Mouse (Mus musculus) spleen, adult 2 months (tissue): Measurements from ENCODE around the gene Zfp512b. TPM values are rescaled to one million over a fixed set of nuclear protein-coding genes. Genes with fewer than 3 reads are reported as not detected.
A peak's percentile ranks its signal among the peaks of the same experiment; 100 is the strongest.

Experiments used
- DNase-seq, 2 experiments: peaks; one replicate each; pipeline versions ENCODE4 v3.0.0 to v3.0.0-alpha.2; 2012 to 2021; ENCODE audit warnings: low spot score in 2 of 2, low read depth in 1 of 2
- H3K27ac ChIP-seq: fragments of 200-500 bp; 2 replicates; pipeline ENCODE4 v1.5.1; 2012; ENCODE audit warnings: low read length, inconsistent platforms; ENCODE audit not compliant: insufficient read depth
- H3K27me3 ChIP-seq: fragments of 200-500 bp; 2 replicates; pipeline ENCODE4 v1.6.1; 2012; ENCODE audit warnings: mild to moderate bottlenecking, moderate library complexity, low read length, inconsistent platforms; ENCODE audit not compliant: control insufficient read depth, insufficient read depth
- H3K36me3 ChIP-seq: fragments of 200-500 bp; 2 replicates; pipeline ENCODE4 v1.6.1; 2012; ENCODE audit warnings: mild to moderate bottlenecking, low read length, inconsistent platforms; ENCODE audit not compliant: control insufficient read depth, insufficient read depth
- H3K4me1 ChIP-seq: fragments of 200-500 bp; 2 replicates; pipeline ENCODE4 v1.6.1; 2011; ENCODE audit warnings: inconsistent platforms; ENCODE audit not compliant: control insufficient read depth, insufficient read depth, insufficient read length
- H3K4me3 ChIP-seq: fragments of 200-500 bp; 2 replicates; pipeline ENCODE4 v1.5.1; 2011; ENCODE audit warnings: mild to moderate bottlenecking, inconsistent platforms; ENCODE audit not compliant: insufficient read depth, insufficient read length; ENCODE audit errors: extremely low read depth
- CTCF ChIP-seq: fragments of 200-500 bp; IDR thresholded peaks from 2 replicates; pipeline ENCODE4 v1.5.1; 2011; ENCODE audit warnings: mild to moderate bottlenecking, inconsistent platforms; ENCODE audit not compliant: insufficient read depth, insufficient read length, insufficient replicate concordance; ENCODE audit errors: extremely low read depth
- POLR2A ChIP-seq: fragments of 200-500 bp; IDR thresholded peaks from 2 replicates; pipeline ENCODE4 v1.6.1; 2011; ENCODE audit warnings: low read depth, low read length, inconsistent platforms
- WGBS: fragments of 180-500 bp; shearing (Covaris S2); methylation state at CpG from one replicate; pipeline ENCODE4 v1.1.7; 2018; 5-methylcytosine and 5-hydroxymethylcytosine counted together
- polyA plus RNA-seq: library from polyadenylated mRNA; depleted of rRNA; stranded (reverse); fragments of >200 nt; gene quantifications from 2 replicates; pipeline ENCODE4 v1.2.3, GENCODE M21; 2012

Gene Zfp512b
- polyA plus RNA-seq, 1 experiment: 32.3 TPM

DNA sequence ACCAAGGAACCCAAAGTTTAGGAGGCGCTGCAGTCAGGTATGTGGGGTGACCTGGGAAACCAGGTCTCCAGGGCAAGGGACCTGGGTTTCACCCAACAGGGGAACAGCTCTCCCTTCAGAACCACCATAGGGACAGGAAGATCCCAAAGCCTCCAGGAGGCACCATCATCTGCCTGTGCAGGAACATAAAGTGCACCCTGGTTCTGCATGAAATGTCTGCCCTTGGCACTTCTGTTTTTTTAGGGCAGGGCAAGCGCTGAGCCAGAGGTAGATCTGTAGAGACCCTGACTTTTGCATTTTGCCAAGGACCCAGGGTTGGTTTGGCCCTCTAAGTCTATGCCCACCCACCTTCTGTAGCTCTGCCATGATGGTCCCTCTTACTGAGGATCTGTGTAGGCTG, 10.2 kb downstream of the Zfp512b start:
- peaks cover 3% of the 10 kb centered on the region; the same call in 1 of the 2 replicates for H3K4me1 ChIP-seq
- H3K27me3 ChIP-seq: no peaks in the 10 kb centered on the region
- peaks cover 11% of the 10 kb centered on the region for H3K36me3 ChIP-seq
- no peak overlapping the region for H3K4me3 ChIP-seq
- no peak for DNase-seq
- H3K27ac ChIP-seq: no peak overlapping the region
- WGBS: 78% methylated on average over 2 of the region's 2 CpGs
- TF ChIP-seq POLR2A (no peak), CTCF (no peak)

DNA sequence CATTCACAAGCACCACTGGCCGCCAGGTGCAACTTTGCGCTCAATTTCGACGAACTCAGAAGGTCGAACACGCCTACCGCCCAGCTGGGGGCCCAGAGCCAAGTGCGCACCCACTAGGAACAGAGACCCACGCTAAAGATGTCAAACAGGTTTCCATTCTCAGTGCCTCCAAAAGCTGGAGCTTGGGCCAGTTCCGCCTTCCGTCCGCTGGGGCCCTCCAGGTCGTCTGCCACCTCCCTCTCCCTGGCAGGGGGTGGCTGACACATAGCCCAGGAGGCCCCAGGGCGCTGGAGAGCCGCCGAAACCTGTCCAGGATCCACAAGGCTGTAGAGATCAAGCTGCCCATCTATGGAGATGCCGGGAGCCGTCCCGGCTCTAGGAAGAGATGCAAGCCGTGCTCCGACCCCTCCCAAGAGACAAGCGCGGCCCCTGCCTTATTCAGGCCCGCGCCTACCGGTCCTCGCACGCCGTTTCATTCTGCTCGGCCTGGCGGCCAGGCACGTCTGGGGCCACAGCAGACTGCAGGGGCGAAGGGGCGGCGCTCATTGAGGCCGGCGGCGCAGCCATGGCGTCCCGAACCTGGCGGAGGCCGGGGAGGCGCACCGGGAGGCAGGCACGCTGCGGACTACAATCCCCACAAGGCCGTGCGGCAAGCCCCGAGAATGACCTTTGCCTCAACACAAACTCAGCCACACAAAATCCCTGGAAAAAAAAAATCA, 11.0 kb downstream of the Zfp512b start:
- peak; percentile 51 for TF ChIP-seq POLR2A
- no peak for TF ChIP-seq CTCF
- Histone ChIP-seq H3K27ac (peak overlapping the region; percentile 86), H3K4me3 (peak overlapping the region; percentile 78), H3K27me3 (no peaks in the 10 kb centered on the region), H3K36me3 (peaks cover 10% of the 10 kb centered on the region), H3K4me1 (peaks cover 3% of the 10 kb centered on the region; the same call in 1 of the 2 replicates)
- WGBS: under 1% methylated on average over 49 of the region's 49 CpGs
- peak in 1 of 2 experiments; percentile 84 for DNase-seq

- H3K4me3 ChIP-seq: peak overlapping the region; percentile 78
- no peaks in the 10 kb centered on the region for H3K27me3 ChIP-seq
- H3K27ac ChIP-seq: peak overlapping the region; percentile 86
- TF ChIP-seq CTCF (peak; percentile 89; the same call in 1 of the 2 replicates), POLR2A (peak; percentile 54; the same call in 1 of the 2 replicates)
- peak; percentile 79 to 85 for DNase-seq
- H3K36me3 ChIP-seq: peaks cover 5% of the 10 kb centered on the region
- WGBS: under 1% methylated on average over 11 of the region's 11 CpGs
- H3K4me1 ChIP-seq: peaks cover 3% of the 10 kb centered on the region; the same call in 1 of the 2 replicates
These were observed 11.6 kb downstream of the Zfp512b start for GRCm38 (mm10) chr2:181581016-181581401.

GRCm38 (mm10) chr2:181580131-181580772, 12.4 kb downstream of the Zfp512b start:
- no peak for DNase-seq
- Histone ChIP-seq H3K27ac (peak overlapping the region; percentile 64; the same call in 1 of the 2 replicates), H3K36me3 (peaks cover 2% of the 10 kb centered on the region; the same call in 1 of the 2 replicates), H3K4me3 (peak overlapping the region; percentile 78), H3K27me3 (no peaks in the 10 kb centered on the region), H3K4me1 (peaks cover 3% of the 10 kb centered on the region; the same call in 1 of the 2 replicates)
- 82% methylated on average over 5 of the region's 5 CpGs for WGBS
- no peak for TF ChIP-seq POLR2A
- TF ChIP-seq CTCF: no peak

- Histone ChIP-seq H3K4me3 (no peak overlapping the region), H3K4me1 (peaks cover 3% of the 10 kb centered on the region; the same call in 1 of the 2 replicates), H3K27me3 (no peaks in the 10 kb centered on the region), H3K27ac (no peak overlapping the region), H3K36me3 (peaks cover under 1% of the 10 kb centered on the region; the same call in 1 of the 2 replicates)
- TF ChIP-seq CTCF (no peak), POLR2A (no peak)
- WGBS: 93% methylated on average over 1 of the region's 1 CpGs
- DNase-seq: no peak
These were observed 12.9 kb downstream of the Zfp512b start for GRCm38 (mm10) chr2:181579681-181580080.

DNA sequence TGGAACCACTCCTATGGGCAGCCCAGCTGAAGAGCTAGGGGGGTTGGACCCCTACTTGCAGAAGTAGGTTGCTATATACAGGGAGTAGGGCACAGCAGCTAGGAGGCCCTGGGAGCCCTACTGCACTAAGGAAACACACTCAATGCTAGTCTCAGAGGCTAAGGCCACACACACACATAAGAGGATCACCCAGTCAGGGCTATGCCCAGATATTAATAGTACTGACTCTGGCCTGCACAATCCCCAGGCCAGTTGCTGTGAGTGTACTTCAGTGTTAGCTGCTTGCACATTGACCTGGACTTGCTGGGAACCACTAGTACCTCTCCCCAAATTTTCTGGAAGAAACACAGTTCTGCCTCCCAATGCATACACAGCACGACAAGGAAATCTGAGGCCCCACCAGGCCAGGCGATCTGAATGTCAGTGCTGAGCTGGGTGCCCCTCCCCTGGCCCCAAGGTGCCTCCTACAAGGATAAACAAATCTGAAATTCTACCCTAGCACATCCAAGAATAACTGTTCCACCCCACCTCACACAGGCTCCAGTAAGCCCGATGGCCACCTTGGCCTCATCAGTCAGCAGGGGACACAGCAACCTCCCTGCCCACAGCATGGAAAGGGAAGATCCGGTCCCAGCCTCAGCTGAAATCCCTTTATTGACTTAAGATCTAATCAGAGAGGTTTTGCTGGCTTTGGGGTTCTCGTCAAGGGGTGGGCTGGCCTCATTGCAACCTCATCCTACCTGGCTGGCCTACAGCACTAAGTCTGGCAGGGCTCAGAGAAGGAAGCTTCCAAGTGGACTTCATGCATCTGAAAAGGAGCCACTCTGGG, 13.6 kb downstream of the Zfp512b start:
- 88% methylated on average over 5 of the region's 5 CpGs for WGBS
- Histone ChIP-seq H3K27me3 (no peaks in the 10 kb centered on the region), H3K36me3 (peaks cover 3% of the 10 kb centered on the region; the same call in 1 of the 2 replicates), H3K4me3 (no peak overlapping the region), H3K4me1 (peaks cover 3% of the 10 kb centered on the region; the same call in 1 of the 2 replicates), H3K27ac (no peak overlapping the region)
- no peak for DNase-seq
- no peak for TF ChIP-seq CTCF
- no peak for TF ChIP-seq POLR2A
